Mouse (Mus musculus): ENCODE results near the gene Cacnb4.

DNA sequence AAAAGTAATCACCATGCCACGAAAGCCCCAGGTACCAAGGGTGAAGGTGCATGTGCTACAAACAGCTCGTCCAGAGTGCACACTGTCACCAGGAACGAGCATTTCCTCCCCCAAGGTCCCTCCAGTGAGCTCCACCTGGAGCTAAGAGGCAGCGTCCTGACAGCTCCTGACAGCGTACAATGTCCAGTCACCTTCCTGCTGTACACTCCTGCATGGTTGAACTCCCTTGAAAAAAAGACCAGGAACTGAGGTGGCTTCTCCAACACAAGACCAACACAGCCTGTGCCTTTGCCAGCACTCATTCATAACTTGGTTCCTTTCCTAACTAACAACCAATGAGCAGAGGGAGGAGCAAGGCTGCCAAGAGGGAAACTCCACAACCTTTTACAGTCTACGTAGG, 255.4 kb downstream of the Cacnb4 start:
- TF ChIP-seq GATA1 (IDR thresholded peaks at IDR 0.05; ENCODE audit: low read length) (no peak), TAL1 (IDR thresholded peaks at IDR 0.05; ENCODE audit: low read length) (no peak)

Data from erythroblast, embryonic 14.5 days (primary cell).